Mouse (Mus musculus) regulatory T cell (primary cell): ENCODE measurements around the gene 4930595D18Rik.

Experiments
- in situ Hi-C: fragments of 300-600 bp; cut with MboI, MseI; formaldehyde crosslinking; loops from one replicate; pipeline ENCODE4 v1.15.1; 2025; ENCODE audit warnings: high pct_unique_total_duplicates

Gene 4930595D18Rik

DNA sequence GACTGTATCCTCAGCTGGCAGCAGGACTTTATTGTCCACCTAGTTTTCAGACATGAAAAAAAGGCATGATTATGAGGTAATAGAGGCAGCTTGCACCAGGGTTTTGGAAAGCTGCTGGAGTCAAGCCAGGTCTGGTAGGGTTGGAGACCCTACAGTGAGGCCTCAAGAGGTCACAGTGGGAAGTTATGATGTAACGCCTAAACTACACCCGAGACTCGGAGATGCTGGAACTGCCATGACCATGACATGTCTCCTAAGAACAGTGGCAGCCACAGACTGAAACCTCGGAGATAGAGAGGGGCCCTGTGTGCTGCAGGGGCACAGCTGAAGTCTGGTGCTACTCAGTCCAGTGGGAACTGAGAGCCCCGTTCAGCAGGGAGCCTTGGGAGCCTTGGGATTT, at the start of gene 4930595D18Rik:
TSS of gene 4930595D18Rik (minus strand) at position 16 of the 400 bp plus-strand sequence.
- in situ Hi-C loops, result no loop called here

- in situ Hi-C loops, result no loop called here
Measured at GRCm38 (mm10) chr12:111233798-111234197, 49.5 kb upstream of the 4930595D18Rik start.

GRCm38 (mm10) chr12:111230793-111231192, 46.5 kb upstream of the 4930595D18Rik start:
- in situ Hi-C loops, result no loop called here

DNA sequence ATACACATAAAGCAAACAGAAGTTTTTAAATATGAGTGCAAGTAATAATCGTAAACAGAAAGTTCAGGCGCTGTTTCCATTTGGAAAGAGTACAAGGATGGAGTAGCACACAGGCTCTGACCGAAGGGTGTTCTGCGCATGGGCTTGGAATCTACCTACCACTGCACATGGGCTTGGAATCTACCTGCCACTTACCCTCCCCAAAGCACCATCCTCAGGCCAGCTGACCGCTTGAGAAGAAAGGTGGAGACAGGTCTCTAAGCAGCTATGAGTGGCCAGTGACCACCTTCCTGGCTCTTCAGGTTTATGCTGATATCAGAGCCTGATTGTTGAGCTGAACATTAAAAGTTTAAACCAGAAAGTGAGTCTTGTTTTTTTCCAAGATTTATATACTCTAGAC, 44.2 kb upstream of the 4930595D18Rik start:
- in situ Hi-C loops, result no loop called here

DNA sequence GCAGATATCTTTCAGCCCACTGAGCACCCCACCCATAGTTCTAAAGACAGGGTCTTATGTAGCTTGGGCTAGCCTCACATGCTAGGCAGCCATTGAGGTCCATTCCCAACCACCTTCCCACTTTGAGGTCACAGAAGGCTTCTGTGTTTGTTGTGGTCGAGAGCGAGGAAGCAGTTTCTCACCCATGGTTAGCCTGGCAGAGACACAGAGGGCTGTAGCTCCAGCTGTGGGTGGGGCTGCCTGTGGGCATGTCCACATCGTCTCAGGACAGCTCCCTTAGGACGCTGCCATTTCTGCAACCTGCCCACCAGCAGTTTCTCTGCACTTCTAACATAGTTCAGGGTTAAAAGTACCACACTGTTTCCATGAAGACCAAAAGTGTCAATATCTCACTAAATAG, 43.1 kb upstream of the 4930595D18Rik start:
- in situ Hi-C loops, result no loop called here

DNA sequence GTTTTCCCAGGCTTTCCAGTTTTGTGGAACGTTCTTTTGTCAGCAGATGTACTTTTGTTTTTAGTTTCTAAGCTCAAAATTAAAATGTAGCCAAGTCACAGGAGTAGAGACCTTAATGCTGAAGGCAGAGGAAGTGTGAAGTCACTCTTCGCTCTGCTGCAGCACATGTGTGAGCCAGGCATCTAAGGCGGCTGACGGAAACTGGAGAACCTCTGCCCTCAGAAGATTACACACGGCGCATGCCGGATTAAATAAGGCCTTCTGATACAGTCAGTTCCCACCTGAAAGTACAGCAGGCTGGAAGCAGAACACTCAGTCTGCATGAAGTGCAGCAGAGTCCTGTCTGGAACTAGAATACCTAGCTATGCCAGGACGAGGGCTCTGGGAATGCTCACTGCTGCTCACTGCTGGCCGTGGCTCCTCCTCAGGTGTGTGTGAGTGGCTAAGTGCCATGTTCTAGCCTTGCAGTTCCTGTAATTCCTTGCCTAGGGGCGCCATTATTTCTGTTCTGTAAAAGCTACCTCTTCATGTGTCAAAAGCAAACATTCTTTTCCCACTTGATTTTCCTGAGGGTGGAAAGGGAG, 41.0 kb upstream of the 4930595D18Rik start:
- in situ Hi-C loops, result no loop called here

- in situ Hi-C loops, result no loop called here
Measured at GRCm38 (mm10) chr12:111218867-111219266, 34.6 kb upstream of the 4930595D18Rik start.

- in situ Hi-C loops, result no loop called here
Measured at GRCm38 (mm10) chr12:111211729-111212128, 27.4 kb upstream of the 4930595D18Rik start.

DNA sequence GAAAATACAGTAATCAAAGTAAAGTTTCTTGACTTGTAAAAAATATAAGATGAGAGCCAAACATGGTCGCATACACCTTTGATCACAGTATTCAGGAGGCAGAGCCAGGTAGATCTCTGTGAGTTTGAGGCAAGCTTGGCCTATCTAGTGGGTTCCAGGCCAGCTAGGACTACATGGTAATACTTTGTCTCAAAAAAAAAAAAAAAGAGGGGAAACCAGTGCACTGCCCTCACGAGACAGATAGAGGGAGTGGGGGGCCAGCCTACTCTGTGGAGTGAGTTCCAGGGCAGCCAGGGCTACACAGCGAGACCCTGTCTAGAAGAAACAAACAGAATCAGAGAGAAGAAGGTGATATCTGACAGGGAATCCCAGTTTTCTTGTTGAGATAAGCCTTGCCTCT, 23.4 kb upstream of the 4930595D18Rik start:
- in situ Hi-C loops, result no loop called here

DNA sequence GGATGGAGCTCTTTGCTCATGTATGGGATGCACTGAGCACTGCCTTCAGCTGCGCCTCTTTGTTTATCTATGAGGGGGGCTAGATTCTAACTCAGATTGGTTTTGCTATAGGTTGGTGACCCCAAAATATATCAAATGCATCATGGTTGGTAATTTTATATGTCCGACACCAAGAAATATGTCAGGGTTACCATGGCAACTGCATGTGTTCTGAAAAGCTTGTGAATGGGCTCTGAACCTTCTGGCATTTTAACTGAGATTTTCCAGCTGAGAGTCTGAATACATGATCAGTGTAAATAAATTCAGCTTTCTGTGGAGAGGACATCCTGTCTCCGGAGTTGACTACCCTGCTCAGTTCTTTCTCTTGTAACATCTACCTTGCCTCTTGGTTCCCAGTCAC, 19.7 kb upstream of the 4930595D18Rik start:
- in situ Hi-C loops, result no loop called here

GRCm38 (mm10) chr12:111203076-111203475, 18.8 kb upstream of the 4930595D18Rik start:
- in situ Hi-C loops, result no loop called here

DNA sequence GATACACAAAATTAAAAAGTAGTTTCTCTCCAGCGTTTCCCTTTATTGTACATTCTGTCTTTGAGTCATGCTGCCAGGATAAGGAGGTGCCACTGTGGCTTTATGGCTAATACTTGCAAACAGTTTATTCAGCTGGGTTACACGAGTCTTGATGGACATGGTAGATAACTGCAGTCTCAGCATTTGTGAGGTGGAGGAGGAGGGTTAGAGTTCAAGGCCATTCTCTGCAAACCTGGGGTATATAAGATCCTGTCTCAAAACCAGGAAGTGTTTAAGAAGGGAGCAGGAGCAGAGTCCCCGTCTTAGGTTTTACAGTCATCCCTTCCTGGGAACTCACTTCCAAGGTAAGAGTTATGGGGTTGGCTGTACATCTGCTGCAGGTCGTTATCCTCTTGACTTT, 12.3 kb upstream of the 4930595D18Rik start:
- in situ Hi-C loops, result no loop called here

DNA sequence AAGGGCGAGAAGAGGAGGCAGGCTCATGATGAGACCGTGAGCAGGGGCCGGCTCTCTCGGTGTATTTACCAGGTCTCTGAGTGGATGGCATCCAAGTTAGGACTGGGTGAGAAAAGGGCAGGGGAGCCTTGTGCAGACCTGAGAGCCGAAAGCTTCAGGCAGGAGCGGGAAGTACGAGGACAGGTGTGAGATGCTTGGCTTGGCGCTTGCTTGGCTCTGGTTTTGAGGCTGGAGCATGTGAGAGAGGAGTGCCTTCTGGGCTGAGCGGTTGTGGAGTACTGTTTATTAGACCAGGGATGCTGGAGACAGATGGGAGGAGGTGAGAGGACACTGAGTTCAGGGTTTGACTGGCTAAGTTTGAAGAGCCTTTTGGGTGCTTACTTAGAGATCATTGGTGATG, 9.0 kb upstream of the 4930595D18Rik start:
- in situ Hi-C loops, result no loop called here

- in situ Hi-C loops, result no loop called here
Measured at GRCm38 (mm10) chr12:111192777-111193176, 8.5 kb upstream of the 4930595D18Rik start.

- in situ Hi-C loops, result no loop called here
Measured at GRCm38 (mm10) chr12:111190891-111191290, 6.6 kb upstream of the 4930595D18Rik start.

DNA sequence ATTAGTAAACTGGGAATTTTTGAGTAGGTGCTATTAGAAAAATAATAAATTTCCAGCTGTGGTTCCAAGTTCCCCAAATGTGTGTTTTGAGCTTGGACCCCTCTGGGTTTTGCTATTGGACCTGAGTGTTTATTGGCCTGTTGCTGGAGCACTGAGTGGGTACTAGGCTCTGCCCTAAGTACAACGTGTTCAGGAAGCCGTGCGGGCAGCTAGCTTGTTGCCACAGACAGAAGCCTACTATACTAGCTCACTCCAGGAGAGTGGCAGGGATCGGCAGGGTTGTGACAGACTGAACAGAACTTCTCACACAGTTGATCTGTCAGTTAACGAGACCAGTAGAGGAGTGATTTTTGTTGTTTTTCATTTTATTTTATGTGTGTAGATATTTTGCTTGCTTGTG, 6.1 kb upstream of the 4930595D18Rik start:
- in situ Hi-C loops, result no loop called here

DNA sequence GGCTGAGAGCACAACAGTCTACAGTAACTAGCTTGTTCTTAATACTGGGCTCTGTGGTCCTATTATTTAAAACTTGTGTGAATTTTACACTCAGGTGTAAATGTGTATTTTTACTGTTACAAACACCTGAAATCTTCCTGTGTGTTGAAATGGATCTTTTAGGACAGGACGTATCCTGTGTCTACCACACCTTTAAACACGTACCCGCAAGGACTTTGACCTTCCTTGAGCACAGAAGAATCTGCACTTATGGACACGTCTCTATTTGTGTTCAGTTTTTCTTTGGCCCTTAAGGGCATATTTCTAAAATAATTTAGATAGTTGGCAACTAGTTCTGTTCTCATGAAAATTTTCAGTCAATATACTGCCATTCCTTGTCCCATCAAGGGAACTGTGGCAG, 4.0 kb upstream of the 4930595D18Rik start:
- in situ Hi-C loops, result no loop called here

- in situ Hi-C loops, result no loop called here
Measured at GRCm38 (mm10) chr12:111186986-111187385, 2.7 kb upstream of the 4930595D18Rik start.

- in situ Hi-C loops, result no loop called here
Measured at GRCm38 (mm10) chr12:111182378-111182777, 1.9 kb downstream of the 4930595D18Rik start.

- in situ Hi-C loops, result no loop called here
Measured at GRCm38 (mm10) chr12:111181848-111182247, 2.4 kb downstream of the 4930595D18Rik start.

- in situ Hi-C loops, result no loop called here
Measured at GRCm38 (mm10) chr12:111178772-111179171, 5.5 kb downstream of the 4930595D18Rik start.

DNA sequence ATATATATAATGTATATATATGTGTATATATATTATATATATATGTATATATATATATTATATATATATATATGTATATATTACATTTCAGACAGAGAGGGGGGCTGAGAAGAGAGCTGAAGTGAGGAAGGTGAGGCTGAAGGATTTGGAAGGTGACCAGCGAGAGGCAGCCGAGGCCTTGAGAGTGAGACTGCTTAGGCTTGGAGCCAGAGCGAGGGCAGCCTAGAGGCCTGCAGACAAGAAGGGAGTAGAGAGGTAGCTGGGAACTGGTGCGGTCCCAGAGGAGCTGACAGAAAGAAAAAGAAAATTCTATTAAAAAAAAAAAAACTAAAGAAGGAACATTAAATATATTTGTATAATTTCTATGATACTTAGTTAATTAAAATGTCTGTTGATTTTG, 15.4 kb downstream of the 4930595D18Rik start:
- in situ Hi-C loops, result no loop called here

GRCm38 (mm10) chr12:111166681-111167289, 17.5 kb downstream of the 4930595D18Rik start:
- in situ Hi-C loops, result no loop called here
